Mouse (Mus musculus): ENCODE results near the gene Sorbs2.

The Sorbs2 gene

GRCm38 (mm10) chr8:45507634-45508321 lies at the start of gene Sorbs2:
Gene Sorbs2, plus strand, starts transcription at chr8:45507788.
- DNase-seq = no peak

DNA sequence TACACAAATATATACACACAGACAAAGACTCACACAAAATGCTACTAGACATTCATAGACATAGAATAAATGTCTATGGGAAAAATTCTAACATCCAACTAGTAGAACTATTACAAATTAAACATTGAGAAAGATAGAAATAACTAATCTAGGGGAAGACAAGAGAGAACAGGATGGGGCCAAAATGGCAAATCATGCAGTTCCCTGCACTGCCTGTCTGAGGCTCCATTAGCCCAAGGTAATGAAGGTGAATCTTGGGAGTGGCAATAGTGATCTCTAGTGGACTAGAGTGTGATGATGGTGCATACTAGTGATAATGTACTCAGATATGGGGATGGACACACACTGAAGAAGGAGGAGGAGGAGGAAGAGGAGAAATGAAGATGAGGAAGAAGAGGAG lies 49.7 kb upstream of the Sorbs2 start:
- no peak for DNase-seq

GRCm38 (mm10) chr8:45469006-45469405 lies 38.6 kb upstream of the Sorbs2 start:
- no peak for DNase-seq

- no peak for DNase-seq
These were observed 37.9 kb upstream of the Sorbs2 start for GRCm38 (mm10) chr8:45469507-45470178.

GRCm38 (mm10) chr8:45480886-45481285 lies 26.7 kb upstream of the Sorbs2 start:
- DNase-seq = no peak

DNA sequence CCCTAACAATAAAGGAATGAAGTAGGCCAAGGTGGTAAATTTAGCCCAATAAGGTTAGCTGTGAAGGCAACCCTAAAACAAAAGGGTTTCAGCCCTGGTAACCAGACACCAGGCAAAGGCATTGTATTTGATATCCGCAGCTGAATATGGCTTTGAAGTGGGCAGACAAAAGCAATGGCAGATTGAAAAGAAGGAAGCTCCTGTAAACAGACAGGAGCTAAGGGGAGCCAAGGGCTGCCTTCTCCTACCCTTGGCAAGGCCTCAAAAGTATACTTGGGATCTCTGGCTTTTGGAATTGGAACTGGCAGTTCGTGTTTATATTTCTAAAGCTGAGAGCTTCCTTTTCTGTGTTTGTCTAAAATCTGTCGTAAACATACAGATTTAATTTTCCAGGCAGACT lies 21.3 kb upstream of the Sorbs2 start:
- no peak for DNase-seq

DNA sequence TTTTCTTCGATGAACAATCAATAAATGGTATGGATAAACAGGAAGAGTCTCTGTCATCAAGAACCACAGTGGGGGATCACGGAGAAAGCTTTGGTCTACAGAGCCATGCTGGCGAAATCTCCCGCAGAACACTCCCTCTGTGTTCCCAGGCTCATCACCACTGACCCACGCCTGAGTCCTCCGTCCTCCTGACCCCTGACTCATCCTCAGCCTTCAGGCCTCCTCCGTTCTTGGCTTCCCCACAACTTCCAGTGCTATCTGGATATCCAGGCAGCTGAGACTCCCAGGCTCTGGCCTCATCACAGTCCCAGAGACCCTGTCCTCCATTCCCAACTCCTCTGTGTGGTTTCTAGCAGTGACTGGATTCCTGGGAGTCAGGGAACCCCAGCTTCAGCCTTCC lies 3.6 kb upstream of the Sorbs2 start:
- DNase-seq = no peak

- no peak for DNase-seq
These were observed 1.2 kb upstream of the Sorbs2 start for GRCm38 (mm10) chr8:45506376-45506775.

DNA sequence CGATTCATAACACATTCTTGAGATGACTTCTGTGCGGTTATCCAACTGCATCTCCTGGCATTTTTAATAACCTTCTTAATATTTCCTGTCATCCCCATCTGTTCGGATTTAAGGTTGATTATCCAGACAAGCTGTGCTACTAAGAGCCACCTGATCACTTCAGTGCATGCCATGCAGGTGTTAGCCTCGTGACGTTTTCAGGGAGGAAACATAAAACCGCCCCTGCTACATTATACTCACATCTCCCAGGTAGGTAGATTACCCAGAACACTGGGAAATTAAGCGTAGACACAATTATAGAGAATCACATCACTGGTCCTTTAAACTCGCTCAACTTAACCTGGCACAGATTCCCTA lies 333 bp upstream of the Sorbs2 start:
- DNase-seq = no peak

DNA sequence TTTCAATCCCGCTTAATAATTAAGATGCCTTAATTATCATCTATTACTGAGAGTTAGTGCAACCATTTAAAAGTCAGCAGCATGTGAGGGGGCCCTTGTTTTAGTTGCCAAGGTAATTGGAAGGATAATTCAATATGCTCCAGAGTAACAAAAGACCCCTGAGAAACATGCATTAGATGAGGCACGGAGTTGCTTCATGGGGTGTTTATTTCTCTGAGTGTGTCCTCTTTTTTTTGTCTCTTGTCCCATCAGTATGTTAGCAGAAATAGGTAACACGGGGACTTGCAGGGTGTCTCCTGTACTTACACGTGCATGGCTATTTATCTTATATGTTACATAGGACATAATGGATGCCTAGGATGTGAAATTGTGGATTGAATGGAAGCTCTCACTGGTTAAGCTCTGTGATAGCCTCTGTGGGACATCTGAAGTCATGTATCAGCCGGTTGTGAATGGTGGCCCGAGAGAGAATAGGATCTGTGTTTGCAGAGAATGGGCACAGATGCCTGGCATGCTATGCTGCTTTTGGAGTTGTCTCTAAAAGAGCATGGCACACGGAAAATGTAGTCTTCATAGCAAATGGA lies 1.0 kb downstream of the Sorbs2 start:
- no peak for DNase-seq

GRCm38 (mm10) chr8:45512369-45512768 lies 4.8 kb downstream of the Sorbs2 start:
- DNase-seq = no peak

DNA sequence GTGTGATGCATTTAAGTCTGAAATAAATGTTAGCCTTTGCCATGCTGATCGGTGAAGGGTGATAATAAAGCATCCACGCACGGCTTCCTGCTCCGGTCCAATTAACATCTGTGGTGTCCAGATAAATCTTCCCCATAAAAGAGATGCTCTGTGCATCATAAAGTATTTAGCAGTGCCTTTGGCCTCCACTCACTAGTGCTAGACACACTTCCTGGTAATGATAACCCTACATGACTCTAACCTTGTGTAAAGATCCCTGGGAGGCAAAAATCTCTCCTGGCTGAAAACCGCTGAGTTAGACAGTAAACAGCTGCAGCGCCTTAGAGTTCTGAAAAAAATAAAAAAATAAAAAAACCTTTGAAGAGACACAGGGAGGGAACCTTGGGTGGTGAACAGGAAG lies 14.0 kb downstream of the Sorbs2 start:
- DNase-seq = no peak

- DNase-seq = no peak
These were observed 20.1 kb downstream of the Sorbs2 start for GRCm38 (mm10) chr8:45527708-45528107.

DNA sequence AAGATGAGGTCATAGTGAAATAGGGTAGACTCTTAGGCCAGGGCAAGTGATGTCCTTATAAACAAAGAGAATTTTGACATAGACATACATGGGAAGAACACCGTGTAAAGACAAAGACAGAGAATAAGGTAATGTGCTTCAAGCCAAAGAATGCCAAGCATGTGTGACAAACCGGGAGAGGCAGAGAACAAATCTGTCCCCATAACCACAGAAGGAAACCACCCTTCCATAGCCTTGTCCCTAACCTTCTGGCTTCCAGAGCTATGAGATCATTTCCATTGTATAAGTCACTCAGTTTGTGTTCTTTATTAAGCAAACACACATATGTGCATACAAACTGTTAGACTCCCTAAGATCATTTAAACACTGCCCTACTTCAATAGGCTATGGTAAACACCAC lies 21.3 kb downstream of the Sorbs2 start:
- no peak for DNase-seq

DNA sequence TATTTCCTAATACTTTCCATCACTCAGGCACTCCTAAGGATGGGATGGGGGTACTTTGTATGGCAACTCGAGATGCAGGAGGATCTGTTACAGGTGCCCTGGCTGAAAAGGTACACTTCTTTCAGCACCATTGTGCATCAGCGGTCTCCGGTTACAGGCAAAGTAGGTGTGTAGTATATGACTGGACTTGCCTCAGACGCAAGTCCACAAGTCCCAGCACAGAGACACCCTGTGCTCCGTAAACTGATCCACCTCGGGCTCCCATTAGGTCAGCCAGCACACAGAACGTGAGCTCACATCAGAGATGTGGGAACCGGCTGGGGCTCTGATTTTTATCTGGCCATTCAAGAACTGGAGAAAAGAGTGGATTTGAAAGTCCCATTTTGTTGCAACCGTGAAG lies 29.0 kb downstream of the Sorbs2 start:
- DNase-seq = peak in 1 of 2 experiments; percentile 3

DNA sequence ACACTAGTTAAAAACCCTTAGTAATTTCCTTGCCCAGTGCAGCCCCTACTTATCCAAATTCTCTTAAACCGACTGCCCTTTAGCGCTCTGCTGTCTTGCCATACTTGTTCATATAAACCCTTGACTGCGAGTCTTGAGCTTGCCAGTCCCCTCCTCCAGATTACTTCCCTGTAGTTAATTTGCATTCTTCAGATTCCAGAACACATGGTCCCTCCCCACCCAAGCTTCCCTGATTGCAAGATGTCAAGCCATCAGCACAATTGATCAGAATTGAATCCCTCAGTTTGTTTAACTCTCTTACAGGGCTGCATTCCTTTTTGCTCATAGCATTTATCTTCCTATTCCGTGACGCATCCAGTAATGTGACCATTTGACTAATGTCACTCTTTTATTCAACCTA lies 32.9 kb downstream of the Sorbs2 start:
- DNase-seq = no peak

DNA sequence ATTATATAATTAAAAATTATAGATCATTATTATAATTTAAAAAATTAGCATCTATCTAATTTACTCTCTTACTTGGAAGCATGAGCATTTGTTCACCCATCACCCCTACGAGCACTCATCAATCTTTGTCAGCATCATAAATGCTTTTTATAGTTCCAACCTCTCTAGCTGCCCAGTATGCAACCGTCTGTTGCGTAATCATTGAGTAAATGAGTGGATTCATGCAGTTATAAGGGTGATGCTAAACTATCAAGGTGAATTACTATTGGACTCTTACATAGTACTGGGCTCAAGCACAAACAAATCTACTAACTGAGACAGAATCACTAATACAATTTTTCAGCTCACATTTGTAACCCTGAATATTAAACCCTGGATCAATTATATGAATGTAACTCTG lies 44.6 kb downstream of the Sorbs2 start:
- DNase-seq = no peak

DNA sequence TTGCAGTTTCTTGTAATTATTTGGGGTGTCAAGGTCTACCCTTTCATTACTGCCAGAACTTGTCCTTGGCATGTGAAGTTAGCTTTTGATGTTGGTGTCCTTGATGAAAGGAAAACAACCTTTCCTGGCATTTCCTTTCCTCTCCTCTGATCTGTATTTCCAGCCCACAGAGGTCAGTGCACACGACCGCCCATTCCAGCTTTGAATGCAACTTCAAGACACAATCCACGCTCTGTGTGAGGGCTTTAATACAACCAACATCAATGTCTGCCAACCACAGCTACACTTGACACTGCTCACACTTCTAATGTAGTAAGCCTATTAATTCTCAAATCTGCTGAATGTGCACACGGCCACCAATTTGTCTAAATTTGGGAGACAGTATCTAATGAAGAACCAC lies 47.0 kb downstream of the Sorbs2 start:
- DNase-seq = no peak

DNA sequence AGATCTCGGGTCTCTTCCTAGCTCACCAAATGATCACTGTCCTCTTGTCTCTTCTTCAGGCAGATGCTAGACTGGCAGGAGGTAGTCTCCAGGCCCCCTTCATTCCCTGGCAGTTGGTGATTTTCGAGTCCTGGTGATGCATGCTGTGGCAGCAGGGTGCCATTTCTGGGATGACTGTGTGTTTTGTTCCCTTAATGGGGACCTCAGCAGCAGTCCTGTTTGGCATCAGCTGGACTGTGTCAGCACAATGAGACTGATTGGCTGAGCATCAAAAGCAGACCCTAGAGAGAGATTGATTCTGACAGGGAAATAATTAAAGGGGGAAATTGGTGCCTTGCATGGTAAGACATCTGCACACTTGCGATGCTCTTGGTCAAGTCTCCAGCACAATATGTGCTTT lies 50.3 kb downstream of the Sorbs2 start:
- no peak for DNase-seq

- DNase-seq = no peak
These were observed 50.8 kb downstream of the Sorbs2 start for GRCm38 (mm10) chr8:45558426-45558825.

DNA sequence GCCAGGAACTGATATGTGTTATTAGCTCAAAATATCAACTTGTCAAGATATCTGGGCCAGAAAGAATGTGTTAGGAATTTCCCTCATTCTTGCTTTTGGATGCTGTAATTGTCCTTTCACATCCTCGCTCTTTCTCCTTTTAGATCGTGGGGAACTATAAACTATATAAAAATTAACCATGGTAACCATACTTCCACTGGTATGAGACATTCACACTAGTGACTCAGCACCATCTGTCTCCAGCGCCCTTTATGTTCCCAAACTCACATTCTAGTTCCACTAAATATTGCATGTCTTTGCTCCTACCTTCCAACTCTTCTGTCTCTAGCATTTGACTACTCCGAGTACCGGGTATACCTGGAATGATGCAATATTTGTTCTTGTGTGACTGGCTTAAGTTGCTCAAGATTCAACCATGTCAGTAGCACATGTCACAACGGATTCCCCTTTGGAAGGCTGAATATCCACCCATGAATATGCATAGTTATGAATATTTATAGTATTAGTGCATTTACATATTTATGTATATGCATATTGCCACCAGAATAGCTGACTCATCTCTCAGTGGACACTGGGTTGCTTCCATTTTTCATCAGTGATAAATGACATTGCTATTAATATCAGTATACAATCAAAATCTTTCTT lies 51.7 kb downstream of the Sorbs2 start:
- no peak for DNase-seq

GRCm38 (mm10) chr8:45565189-45565588 lies 57.6 kb downstream of the Sorbs2 start:
- no peak for DNase-seq

GRCm38 (mm10) chr8:45570117-45570516 lies 62.5 kb downstream of the Sorbs2 start:
- no peak for DNase-seq

All from thymus, adult 18-20 months (tissue).